Mouse (Mus musculus): ENCODE measurements around the gene Pitpnm2.

DNA sequence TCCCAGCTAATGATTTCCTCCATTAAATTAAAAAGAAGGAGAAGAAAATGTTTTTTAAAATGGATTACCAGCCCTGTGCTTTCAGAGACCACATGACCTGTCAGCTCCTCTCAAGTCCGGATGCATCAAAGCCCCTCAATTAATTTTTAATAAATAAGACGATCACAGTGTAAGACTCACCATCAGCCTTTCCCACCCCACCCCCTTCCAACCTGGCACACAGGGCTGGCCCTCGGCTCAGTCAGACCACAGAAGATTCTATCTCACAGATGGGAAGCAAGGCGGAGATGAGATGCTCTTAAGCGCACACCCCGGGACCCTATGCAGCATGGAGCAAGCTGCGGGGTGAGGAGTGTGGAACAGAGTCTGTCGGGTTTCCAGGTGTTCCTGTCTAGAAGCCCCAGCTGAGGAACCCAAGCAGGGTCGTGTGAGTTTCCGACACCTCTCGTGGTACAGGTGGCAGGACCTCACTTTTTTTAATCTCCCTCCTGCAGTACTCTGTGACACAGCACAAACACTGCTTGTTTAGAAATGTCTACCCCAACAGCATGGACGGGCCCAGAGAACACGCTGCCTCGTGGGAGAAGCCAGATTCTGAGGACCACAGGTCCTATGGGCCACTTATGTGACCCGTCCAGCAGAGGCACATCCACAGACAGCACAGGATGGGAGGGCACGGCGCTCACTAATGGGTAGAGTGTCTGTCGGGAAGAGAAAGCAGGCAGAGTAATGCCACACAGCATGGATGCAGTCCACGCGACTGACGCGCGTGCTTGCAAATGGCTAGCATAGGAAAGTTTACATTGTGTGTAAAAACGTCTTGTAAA is 56.1 kb downstream of the Pitpnm2 start:
- no peak for TF ChIP-seq CTCF (conservative IDR thresholded peaks at IDR 0.05; ENCODE audit: insufficient read depth, insufficient read length, low read depth, low read length)
- TF ChIP-seq POLR2A (IDR thresholded peaks at IDR 0.05; ENCODE audit: low read depth, low read length): no peak
